ENCODE assay signal across 13 mouse cellular contexts in the genomic region with DNA sequence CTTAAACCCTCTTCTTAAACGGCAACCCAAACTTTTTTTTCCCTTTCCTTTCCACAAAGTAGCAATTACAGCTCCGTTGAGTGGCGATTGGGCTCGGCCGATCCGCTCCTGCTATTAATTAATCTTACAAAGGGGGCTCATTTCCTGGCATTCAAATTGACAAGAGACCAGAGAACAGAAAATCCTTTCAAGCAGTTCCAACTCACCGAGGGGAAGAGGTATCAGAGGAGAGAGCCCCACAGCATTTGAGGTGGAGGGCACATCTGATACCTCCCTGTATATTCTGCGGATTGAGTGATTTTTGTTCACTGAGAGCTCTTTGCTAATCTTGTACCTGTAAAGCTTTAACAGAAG.
A peak's percentile ranks its signal among the peaks of the same experiment; 100 is the strongest.
DNase-seq lines count a peak whose midpoint lies in the region; ATAC-seq and TF ChIP-seq lines count a peak whose summit lies in the region.
"Had no signal": no experiment of that assay in that cellular context is flagged by ENCODE, and none has a peak within 500 bp of the region (broad histone marks: within the 10 kb centered on the region; RNA-seq: fewer than 3 reads in every experiment).

No protein-coding gene starts in this region.

- H3K9ac ChIP-seq in kidney, embryonic 14.5 days (ENCODE audit: low read depth, low read length), result no peak overlapping the region
- no peak overlapping the region for H3K9ac ChIP-seq in embryonic facial prominence, embryonic 11.5 days (replicated peaks; ENCODE audit: low read length)
- H3K9ac ChIP-seq in hindbrain, embryonic 14.5 days, result 0 out of 2 replicates have a peak overlapping the region, but pooled peaks have one; percentile 13
- H3K9ac ChIP-seq in intestine, postnatal 0 days (ENCODE audit: low read depth, low read length), result no peak overlapping the region

- ATAC-seq in kidney, embryonic 14.5 days (ENCODE audit: low FRiP score, low TSS enrichment), result no peak
- ATAC-seq in embryonic facial prominence, embryonic 11.5 days (replicated peaks; ENCODE audit: insufficient number of reproducible peaks, low FRiP score, low TSS enrichment, low read depth), result no peak
- no peak for ATAC-seq in hindbrain, embryonic 14.5 days (ENCODE audit: low FRiP score)
- ATAC-seq in intestine, postnatal 0 days, result no peak

- H3K36me3 ChIP-seq in kidney, embryonic 14.5 days (ENCODE audit: control insufficient read depth, insufficient read depth, low read length), result no peaks in the 10 kb centered on the region
- H3K36me3 ChIP-seq in embryonic facial prominence, embryonic 11.5 days (replicated peaks; ENCODE audit: control insufficient read depth, insufficient read depth, low read depth, low read length), result no peaks in the 10 kb centered on the region
- no peaks in the 10 kb centered on the region for H3K36me3 ChIP-seq in hindbrain, embryonic 14.5 days (replicated peaks; ENCODE audit: control insufficient read depth, insufficient read depth)
- no peaks in the 10 kb centered on the region for H3K36me3 ChIP-seq in intestine, postnatal 0 days (ENCODE audit: control insufficient read depth, insufficient read depth)

- no peak for DNase-seq in kidney, adult 11 months
- DNase-seq in embryonic facial prominence, embryonic 11.5 days (ENCODE audit: low spot score), result peak; percentile 66
- no peak for DNase-seq in hindbrain, embryonic 14.5 days (ENCODE audit: low spot score)
- DNase-seq in neural tube, embryonic 10.5 days (ENCODE audit: extremely low spot score, low spot score), result peak; percentile 26
- DNase-seq in cerebellum, adult 2 months, result no peak
- DNase-seq in adrenal gland, adult 18-20 months (ENCODE audit: low spot score in 2 of 2), result no peak
- DNase-seq: cerebellum, postnatal 25 days; gastrocnemius, postnatal 14 days; lung, adult 2 months; thymus, adult 18-20 months had no signal

- H3K4me2 ChIP-seq in kidney, embryonic 14.5 days (replicated peaks; ENCODE audit: low read depth, low read length), result peak overlapping the region; percentile 30
- H3K4me2 ChIP-seq in embryonic facial prominence, embryonic 11.5 days (ENCODE audit: low read depth, low read length), result peak overlapping the region; percentile 26
- peak overlapping the region; percentile 45 for H3K4me2 ChIP-seq in hindbrain, embryonic 14.5 days (replicated peaks)
- H3K4me2 ChIP-seq in intestine, postnatal 0 days (replicated peaks; ENCODE audit: low read depth), result no peak overlapping the region

- TF ChIP-seq POLR2A in cerebellum, adult 2 months (IDR thresholded peaks at IDR 0.05; ENCODE audit: borderline replicate concordance, insufficient read depth, low read length), result no peak

- H3K4me1 ChIP-seq in kidney, embryonic 14.5 days (ENCODE audit: control insufficient read depth, insufficient read depth, low read length), result peaks cover 15% of the 10 kb centered on the region; the same call in 1 of the 2 replicates
- no peaks in the 10 kb centered on the region; the same call in 1 of the 2 replicates for H3K4me1 ChIP-seq in embryonic facial prominence, embryonic 11.5 days (ENCODE audit: control insufficient read depth, insufficient read depth, low read length)
- peaks cover 16% of the 10 kb centered on the region for H3K4me1 ChIP-seq in hindbrain, embryonic 14.5 days (replicated peaks; ENCODE audit: control insufficient read depth, insufficient read depth, low read length)
- no peaks in the 10 kb centered on the region for H3K4me1 ChIP-seq in cerebellum, adult 2 months (ENCODE audit: control insufficient read depth, insufficient read depth, low read length)
- no peaks in the 10 kb centered on the region for H3K4me1 ChIP-seq in intestine, postnatal 0 days (replicated peaks; ENCODE audit: control insufficient read depth, insufficient read depth, low read length)

- no peaks in the 10 kb centered on the region for H3K9me3 ChIP-seq in kidney, embryonic 14.5 days (ENCODE audit: control insufficient read depth, low read length)
- H3K9me3 ChIP-seq in embryonic facial prominence, embryonic 11.5 days (replicated peaks; ENCODE audit: control insufficient read depth, low read length), result no peaks in the 10 kb centered on the region
- H3K9me3 ChIP-seq in hindbrain, embryonic 14.5 days (ENCODE audit: control insufficient read depth, low read length), result no peaks in the 10 kb centered on the region
- no peaks in the 10 kb centered on the region for H3K9me3 ChIP-seq in intestine, postnatal 0 days (ENCODE audit: control insufficient read depth)

- no peaks in the 10 kb centered on the region for H3K27me3 ChIP-seq in kidney, embryonic 14.5 days (ENCODE audit: control insufficient read depth, insufficient read depth, low read length)
- no peaks in the 10 kb centered on the region for H3K27me3 ChIP-seq in embryonic facial prominence, embryonic 11.5 days (ENCODE audit: control insufficient read depth, insufficient read depth, low read length)
- H3K27me3 ChIP-seq in hindbrain, embryonic 14.5 days (ENCODE audit: control insufficient read depth, insufficient read depth, low read length), result no peaks in the 10 kb centered on the region
- H3K27me3 ChIP-seq in cerebellum, adult 2 months (ENCODE audit: control insufficient read depth, insufficient read depth, low read length), result no peaks in the 10 kb centered on the region; the same call in 1 of the 2 replicates
- H3K27me3 ChIP-seq in intestine, postnatal 0 days (replicated peaks; ENCODE audit: control insufficient read depth, insufficient read depth, low read length), result no peaks in the 10 kb centered on the region
- H3K27me3 ChIP-seq: CH12.LX had no signal

- peak overlapping the region; percentile 13; the same call in 1 of the 2 replicates for H3K4me3 ChIP-seq in kidney, embryonic 14.5 days (ENCODE audit: low read length)
- H3K4me3 ChIP-seq in embryonic facial prominence, embryonic 11.5 days (ENCODE audit: low read depth, low read length), result no peak overlapping the region
- H3K4me3 ChIP-seq in hindbrain, embryonic 14.5 days (replicated peaks; ENCODE audit: low read length), result 0 out of 2 replicates have a peak overlapping the region, but pooled peaks have one; percentile 5
- no peak overlapping the region for H3K4me3 ChIP-seq in cerebellum, adult 2 months (replicated peaks; ENCODE audit: insufficient read depth, low read depth, low read length)
- H3K4me3 ChIP-seq in intestine, postnatal 0 days (ENCODE audit: low read depth, low read length), result no peak overlapping the region

- no peak overlapping the region for H3K27ac ChIP-seq in kidney, embryonic 14.5 days (ENCODE audit: low read depth, low read length)
- H3K27ac ChIP-seq in embryonic facial prominence, embryonic 11.5 days (replicated peaks; ENCODE audit: low read depth, low read length), result no peak overlapping the region
- peak overlapping the region; percentile 59 for H3K27ac ChIP-seq in hindbrain, embryonic 14.5 days
- H3K27ac ChIP-seq in cerebellum, adult 2 months (ENCODE audit: insufficient read depth, low read length), result no peak overlapping the region
- H3K27ac ChIP-seq in intestine, postnatal 0 days (ENCODE audit: low read depth, low read length), result no peak overlapping the region

- no peak for TF ChIP-seq CTCF in cerebellum, adult 2 months (IDR thresholded peaks at IDR 0.05; ENCODE audit: borderline replicate concordance, insufficient read depth, low read depth, low read length)
- TF ChIP-seq CTCF in intestine, postnatal 0 days (IDR thresholded peaks at IDR 0.05; ENCODE audit: low read depth), result no peak

- WGBS in kidney, embryonic 14.5 days, result 4% methylated on average over 8 of the region's 8 CpGs
- 4% methylated on average over 8 of the region's 8 CpGs for WGBS in embryonic facial prominence, embryonic 11.5 days
- 2% methylated on average over 8 of the region's 8 CpGs for WGBS in hindbrain, embryonic 14.5 days
- WGBS in cerebellum, adult 2 months, result 8% methylated on average over 8 of the region's 8 CpGs
- WGBS in intestine, postnatal 0 days, result 21% methylated on average over 8 of the region's 8 CpGs

Comparison
In these comparisons a context has a peak if more than half of its experiments do, and no peak if none do; other contexts are left out.
1. H3K4me3 ChIP-seq: peak in kidney, embryonic 14.5 days (single experiment) and hindbrain, embryonic 14.5 days (single experiment); none in embryonic facial prominence, embryonic 11.5 days (single experiment), cerebellum, adult 2 months (single experiment) and intestine, postnatal 0 days (single experiment).
2. DNase-seq: peak in embryonic facial prominence, embryonic 11.5 days (single experiment) and neural tube, embryonic 10.5 days (single experiment); none in kidney, adult 11 months (single experiment), hindbrain, embryonic 14.5 days (single experiment), cerebellum, adult 2 months (0 of 2) and adrenal gland, adult 18-20 months (0 of 2).